Mouse (Mus musculus): Measurements from ENCODE around the gene Gemin4. TPM values are rescaled to one million over a fixed set of nuclear protein-coding genes. Genes with fewer than 3 reads are reported as not detected.

The Gemin4 gene
- polyA plus RNA-seq (2015; fragmentation: Nextera tagmentation; extraction: Ambion mirVana), result 33.1 and 36.7 TPM in 2 replicates

DNA sequence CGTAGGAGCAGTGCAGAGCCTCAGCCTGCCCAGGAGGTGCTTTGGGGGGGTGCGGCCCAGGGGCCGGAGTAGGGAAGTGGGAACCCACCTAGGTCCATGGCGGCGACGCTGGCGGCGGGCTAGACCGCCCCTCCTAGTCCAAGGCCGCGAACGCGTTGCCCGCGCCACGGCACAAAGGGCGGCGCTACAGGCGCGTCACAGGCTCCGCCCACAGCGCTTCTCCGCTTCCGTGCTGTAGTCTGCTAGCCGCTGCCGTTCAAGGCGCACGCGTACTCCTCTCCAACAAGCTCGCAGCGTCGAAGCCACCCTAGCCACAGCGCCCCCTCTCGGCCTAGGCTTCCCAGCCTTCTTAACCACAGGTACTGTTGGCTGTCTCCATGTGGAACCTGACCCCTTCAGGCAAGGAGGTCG, at the start of gene Gemin4, which contains the start of gene Dbil5:
Gemin4 (minus strand) TSS at position 275 of the 411 bp plus-strand sequence.
Dbil5 (plus strand) TSS at position 219 of the 411 bp plus-strand sequence.
- Histone ChIP-seq H3K27me3 (ENCODE audit: insufficient read depth, low read length) (no peaks in the 10 kb centered on the region), H3K4me1 (ENCODE audit: insufficient read depth, low read length) (0 out of 2 replicates have a peak, but pooled peaks cover 11% of the 10 kb centered on the region), H3K36me3 (ENCODE audit: insufficient read depth, low read length) (peaks cover 26% of the 10 kb centered on the region), H3K4me2 (replicated peaks; ENCODE audit: low read depth, low read length) (peak within 1 kb of the TSS; percentile 80), H3K4me3 (ENCODE audit: low read length) (peak within 1 kb of the TSS; percentile 80), H3K27ac (ENCODE audit: low read length) (peak within 1 kb of the TSS; percentile 92), H3K9me3 (ENCODE audit: low read length) (no peaks in the 10 kb centered on the region), H3K9ac (replicated peaks; ENCODE audit: low read length) (peak within 1 kb of the TSS; percentile 94)
- ATAC-seq (ENCODE audit: low FRiP score, low TSS enrichment), result peak; percentile 98
- 0% methylated on average over 35 of the region's 35 CpGs for WGBS

DNA sequence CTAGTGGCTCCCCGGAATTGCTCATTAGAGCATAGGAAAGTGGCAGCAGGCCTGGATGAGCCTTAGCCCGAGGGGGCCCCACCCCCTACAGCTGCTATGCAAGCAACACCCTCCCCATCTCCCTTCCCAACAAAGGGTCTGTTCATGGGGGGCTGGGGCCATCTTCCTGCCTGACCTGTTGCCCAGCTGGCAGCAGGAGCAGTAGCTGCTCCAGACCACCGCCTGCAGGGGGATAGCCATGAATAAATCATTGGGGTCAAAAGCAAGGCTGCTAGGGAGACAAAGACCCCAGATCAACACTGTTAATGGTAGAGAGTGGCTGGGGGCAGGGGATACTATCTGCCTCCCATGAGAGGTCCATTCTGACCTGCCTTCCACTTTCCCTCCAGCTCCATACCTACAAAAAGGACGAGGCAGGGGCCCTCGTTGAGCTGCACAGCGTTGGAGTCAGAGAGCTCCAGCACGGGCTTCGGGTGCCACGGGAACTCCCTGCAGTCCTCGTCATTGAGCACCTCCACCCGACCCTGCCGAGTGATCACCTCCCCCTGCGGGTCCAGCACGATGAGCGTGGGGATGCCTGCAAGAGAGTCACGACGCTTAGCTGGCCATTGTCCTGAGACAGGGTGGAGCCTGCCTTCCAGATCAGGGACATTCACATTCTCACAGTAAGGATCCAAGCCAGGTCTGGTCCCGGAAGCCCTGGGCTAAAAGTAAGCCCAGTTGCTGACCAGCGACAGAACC, 45.3 kb upstream of the Gemin4 start:
- H3K9ac ChIP-seq (replicated peaks; ENCODE audit: low read length), result no peak overlapping the region
- no peak overlapping the region for H3K4me3 ChIP-seq (ENCODE audit: low read length)
- 14% methylated on average over 19 of the region's 19 CpGs for WGBS
- H3K4me1 ChIP-seq (ENCODE audit: insufficient read depth, low read length), result peaks cover 9% of the 10 kb centered on the region
- H3K27me3 ChIP-seq (ENCODE audit: insufficient read depth, low read length), result no peaks in the 10 kb centered on the region
- ATAC-seq (ENCODE audit: low FRiP score, low TSS enrichment), result no peak
- H3K36me3 ChIP-seq (ENCODE audit: insufficient read depth, low read length), result peaks cover 7% of the 10 kb centered on the region
- H3K4me2 ChIP-seq (replicated peaks; ENCODE audit: low read depth, low read length), result no peak overlapping the region
- no peak overlapping the region for H3K27ac ChIP-seq (ENCODE audit: low read length)
- no peaks in the 10 kb centered on the region for H3K9me3 ChIP-seq (ENCODE audit: low read length)

DNA sequence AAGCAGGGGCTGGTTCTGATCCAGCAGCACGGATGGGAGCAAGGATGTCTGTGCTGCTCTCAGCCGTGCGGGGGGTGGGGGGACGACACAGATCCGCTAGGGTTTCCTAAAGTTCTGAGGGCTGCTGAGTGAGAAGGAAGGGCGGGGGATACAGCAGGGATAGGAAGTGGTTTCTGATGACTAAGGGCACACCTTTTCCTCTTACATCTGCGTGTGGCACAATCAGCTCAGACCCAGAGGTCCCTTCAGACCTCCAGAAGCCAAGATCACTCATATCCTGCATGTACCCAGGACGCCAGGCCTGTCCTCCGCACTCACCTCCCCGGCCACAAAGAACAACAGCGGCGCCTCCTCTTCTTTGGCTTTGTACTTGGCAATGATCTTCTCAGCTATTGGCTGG, 43.8 kb upstream of the Gemin4 start:
- WGBS, result 83% methylated on average over 12 of the region's 12 CpGs
- Histone ChIP-seq H3K9me3 (ENCODE audit: low read length) (no peaks in the 10 kb centered on the region), H3K4me3 (ENCODE audit: low read length) (no peak overlapping the region), H3K27me3 (ENCODE audit: insufficient read depth, low read length) (no peaks in the 10 kb centered on the region), H3K36me3 (ENCODE audit: insufficient read depth, low read length) (peaks cover 7% of the 10 kb centered on the region), H3K9ac (replicated peaks; ENCODE audit: low read length) (no peak overlapping the region), H3K27ac (ENCODE audit: low read length) (no peak overlapping the region), H3K4me1 (ENCODE audit: insufficient read depth, low read length) (peaks cover 13% of the 10 kb centered on the region), H3K4me2 (replicated peaks; ENCODE audit: low read depth, low read length) (no peak overlapping the region)
- ATAC-seq (ENCODE audit: low FRiP score, low TSS enrichment), result no peak

DNA sequence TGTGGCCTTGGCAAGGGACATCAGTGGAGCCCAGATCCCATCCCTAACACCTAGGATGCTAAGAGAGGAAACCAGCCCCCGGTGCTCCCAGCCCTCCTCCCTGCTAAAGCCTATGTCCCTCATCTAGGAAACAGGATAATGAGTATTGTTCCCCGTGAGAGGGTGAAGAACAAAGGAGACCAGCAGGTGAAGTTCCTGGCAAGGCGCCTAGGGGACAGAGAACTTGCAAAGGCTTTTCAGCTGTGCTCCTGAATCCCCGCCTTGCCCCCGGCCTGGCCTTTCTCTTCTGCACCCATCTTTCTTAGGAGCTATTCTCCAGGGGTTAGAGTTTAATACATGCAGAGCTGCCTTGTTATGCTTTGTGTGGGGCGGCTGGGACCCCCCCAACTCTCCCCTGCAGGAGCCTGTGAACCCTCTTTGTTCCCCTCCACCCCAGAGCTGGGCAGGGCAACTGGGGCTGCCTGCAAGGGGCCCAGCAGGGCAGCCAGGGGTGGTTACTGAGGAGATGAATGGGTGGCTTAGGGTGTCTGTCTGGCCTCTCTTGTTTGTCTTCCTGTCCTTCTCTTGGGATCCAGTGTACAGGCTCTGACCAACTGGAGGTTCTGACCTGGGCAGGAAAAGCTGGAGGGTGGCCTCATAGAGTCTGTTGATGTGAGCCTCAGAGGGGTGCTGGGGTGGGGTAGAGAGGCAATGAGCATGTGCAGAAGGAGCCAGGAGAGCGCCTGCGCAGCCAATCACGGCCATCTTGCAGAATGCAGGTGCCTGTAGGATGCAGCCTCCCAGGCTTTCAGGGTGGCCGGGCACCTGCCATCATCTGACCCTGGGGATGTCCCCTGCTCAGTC, 43.0 kb upstream of the Gemin4 start:
- Histone ChIP-seq H3K9ac (replicated peaks; ENCODE audit: low read length) (no peak overlapping the region), H3K4me2 (replicated peaks; ENCODE audit: low read depth, low read length) (no peak overlapping the region), H3K9me3 (ENCODE audit: low read length) (no peaks in the 10 kb centered on the region), H3K27ac (ENCODE audit: low read length) (no peak overlapping the region), H3K36me3 (ENCODE audit: insufficient read depth, low read length) (peaks cover 7% of the 10 kb centered on the region), H3K4me1 (ENCODE audit: insufficient read depth, low read length) (peaks cover 21% of the 10 kb centered on the region), H3K4me3 (ENCODE audit: low read length) (no peak overlapping the region), H3K27me3 (ENCODE audit: insufficient read depth, low read length) (no peaks in the 10 kb centered on the region)
- ATAC-seq (ENCODE audit: low FRiP score, low TSS enrichment), result no peak
- WGBS, result 78% methylated on average over 10 of the region's 10 CpGs

DNA sequence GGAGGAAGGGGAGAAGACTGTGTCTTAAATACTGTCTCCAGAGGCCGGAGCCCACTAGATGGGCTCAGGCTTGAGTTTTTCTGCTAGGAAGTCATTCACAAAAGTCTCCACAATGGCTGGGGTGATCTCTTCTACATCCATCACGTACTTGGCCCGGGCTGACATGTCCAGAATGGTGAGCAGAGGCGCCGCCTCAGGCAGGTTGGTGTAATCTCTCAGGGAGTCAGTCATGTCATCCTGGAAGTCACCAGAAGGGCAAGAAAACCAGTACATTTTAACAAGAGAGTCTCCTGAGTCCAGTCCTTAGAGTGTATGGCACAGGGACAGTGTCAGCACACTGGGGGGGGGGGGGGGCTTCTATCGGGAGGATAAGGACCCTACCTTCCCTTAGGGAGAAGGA, 41.0 kb upstream of the Gemin4 start:
- H3K9me3 ChIP-seq (ENCODE audit: low read length), result no peaks in the 10 kb centered on the region
- WGBS, result 83% methylated on average over 5 of the region's 6 CpGs
- peaks cover 7% of the 10 kb centered on the region for H3K36me3 ChIP-seq (ENCODE audit: insufficient read depth, low read length)
- H3K9ac ChIP-seq (replicated peaks; ENCODE audit: low read length), result no peak overlapping the region
- no peak overlapping the region for H3K4me2 ChIP-seq (replicated peaks; ENCODE audit: low read depth, low read length)
- H3K27ac ChIP-seq (ENCODE audit: low read length), result no peak overlapping the region
- H3K27me3 ChIP-seq (ENCODE audit: insufficient read depth, low read length), result no peaks in the 10 kb centered on the region
- no peak overlapping the region for H3K4me3 ChIP-seq (ENCODE audit: low read length)
- H3K4me1 ChIP-seq (ENCODE audit: insufficient read depth, low read length), result peaks cover 23% of the 10 kb centered on the region
- no peak for ATAC-seq (ENCODE audit: low FRiP score, low TSS enrichment)

DNA sequence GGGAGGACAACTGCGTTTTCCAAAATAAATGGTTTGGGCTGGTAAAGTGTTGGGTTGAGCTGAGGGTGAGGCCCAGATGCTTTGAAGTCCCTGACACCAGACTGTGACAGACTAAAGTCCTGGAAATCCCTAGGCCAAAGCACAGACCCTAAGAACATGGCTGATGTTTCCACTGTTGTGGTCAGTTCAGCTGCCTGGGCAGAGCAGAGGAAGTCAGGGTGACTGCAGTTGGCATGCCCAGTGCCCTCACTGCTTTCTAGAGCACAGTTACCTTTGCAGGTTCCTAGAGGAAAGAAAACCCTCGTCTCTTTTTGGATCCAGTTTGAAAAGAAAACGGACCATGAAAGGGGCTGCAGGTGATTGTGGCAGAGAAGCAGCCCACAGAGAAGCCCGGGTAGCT, 39.9 kb upstream of the Gemin4 start:
- no peak overlapping the region for H3K9ac ChIP-seq (replicated peaks; ENCODE audit: low read length)
- WGBS, result 58% methylated on average over 4 of the region's 4 CpGs
- peaks cover 16% of the 10 kb centered on the region; the same call in 1 of the 2 replicates for H3K4me1 ChIP-seq (ENCODE audit: insufficient read depth, low read length)

DNA sequence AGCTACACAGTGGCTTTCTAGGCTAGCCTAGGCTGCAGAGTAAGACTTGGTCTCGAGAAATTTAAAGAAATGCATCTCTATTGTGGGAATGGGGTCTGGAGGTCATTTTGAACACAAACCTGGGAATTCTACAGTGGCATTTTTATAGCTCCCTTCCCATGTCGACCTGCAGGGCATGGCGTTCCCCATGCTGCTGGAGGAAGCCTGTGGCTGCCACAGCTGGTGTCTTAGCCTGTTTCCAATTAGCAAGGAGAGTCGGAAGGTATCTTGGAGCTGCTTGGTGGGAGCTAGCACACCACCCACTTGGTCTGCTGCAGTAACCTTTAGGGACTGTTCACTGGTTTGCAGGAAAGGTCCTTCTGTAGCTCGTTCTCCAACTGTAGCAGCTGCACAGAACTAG, 38.7 kb upstream of the Gemin4 start:
- H3K27ac ChIP-seq (ENCODE audit: low read length), result no peak overlapping the region
- H3K4me3 ChIP-seq (ENCODE audit: low read length), result no peak overlapping the region
- no peak overlapping the region for H3K9ac ChIP-seq (replicated peaks; ENCODE audit: low read length)
- no peaks in the 10 kb centered on the region for H3K27me3 ChIP-seq (ENCODE audit: insufficient read depth, low read length)
- peaks cover 9% of the 10 kb centered on the region for H3K36me3 ChIP-seq (ENCODE audit: insufficient read depth, low read length)
- H3K9me3 ChIP-seq (ENCODE audit: low read length), result no peaks in the 10 kb centered on the region
- H3K4me1 ChIP-seq (ENCODE audit: insufficient read depth, low read length), result peaks cover 14% of the 10 kb centered on the region; the same call in 1 of the 2 replicates
- no peak overlapping the region for H3K4me2 ChIP-seq (replicated peaks; ENCODE audit: low read depth, low read length)
- ATAC-seq (ENCODE audit: low FRiP score, low TSS enrichment), result no peak
- 21% methylated on average over 5 of the region's 5 CpGs for WGBS

More for the DNA sequence above, 39.9 kb upstream of the Gemin4 start:
- Histone ChIP-seq H3K4me2 (replicated peaks; ENCODE audit: low read depth, low read length) (no peak overlapping the region), H3K4me3 (ENCODE audit: low read length) (no peak overlapping the region), H3K27me3 (ENCODE audit: insufficient read depth, low read length) (no peaks in the 10 kb centered on the region), H3K36me3 (ENCODE audit: insufficient read depth, low read length) (peaks cover 7% of the 10 kb centered on the region), H3K27ac (ENCODE audit: low read length) (no peak overlapping the region), H3K9me3 (ENCODE audit: low read length) (no peaks in the 10 kb centered on the region)
- ATAC-seq (ENCODE audit: low FRiP score, low TSS enrichment), result no peak

DNA sequence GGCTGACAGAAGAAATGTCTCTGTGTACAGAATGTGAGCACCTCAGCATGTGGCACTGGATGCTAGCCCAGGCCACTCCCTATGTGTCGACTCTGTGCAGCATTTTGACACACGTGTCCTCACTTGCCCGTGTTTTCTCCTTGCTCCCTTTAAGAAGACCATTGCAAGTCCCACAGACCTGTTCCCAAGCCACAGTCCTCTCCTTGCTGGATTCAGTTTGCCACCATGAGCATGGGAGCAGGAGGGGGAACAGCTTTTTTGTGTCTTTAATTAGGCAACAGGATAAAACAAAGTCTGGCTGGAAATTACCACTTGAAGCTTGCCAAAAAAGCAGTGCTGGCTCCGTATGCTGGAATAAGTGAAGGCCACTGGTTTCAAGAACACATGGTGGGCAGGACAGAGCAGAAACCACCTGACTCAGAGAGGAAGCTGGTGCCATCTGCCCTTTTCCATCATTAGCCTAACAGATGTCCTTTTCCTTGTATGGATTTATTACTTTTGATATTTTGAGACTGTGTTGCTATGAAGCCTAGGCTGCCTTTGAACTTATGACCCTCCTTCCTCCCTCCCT, 38.1 kb upstream of the Gemin4 start:
- Histone ChIP-seq H3K9ac (replicated peaks; ENCODE audit: low read length) (no peak overlapping the region; the same call in 1 of the 2 replicates), H3K4me1 (ENCODE audit: insufficient read depth, low read length) (peaks cover 14% of the 10 kb centered on the region; the same call in 1 of the 2 replicates), H3K4me3 (ENCODE audit: low read length) (no peak overlapping the region), H3K27me3 (ENCODE audit: insufficient read depth, low read length) (no peaks in the 10 kb centered on the region), H3K36me3 (ENCODE audit: insufficient read depth, low read length) (peaks cover 15% of the 10 kb centered on the region), H3K27ac (ENCODE audit: low read length) (no peak overlapping the region), H3K9me3 (ENCODE audit: low read length) (no peaks in the 10 kb centered on the region), H3K4me2 (replicated peaks; ENCODE audit: low read depth, low read length) (no peak overlapping the region)
- WGBS, result 65% methylated on average over 4 of the region's 4 CpGs
- no peak for ATAC-seq (ENCODE audit: low FRiP score, low TSS enrichment)

DNA sequence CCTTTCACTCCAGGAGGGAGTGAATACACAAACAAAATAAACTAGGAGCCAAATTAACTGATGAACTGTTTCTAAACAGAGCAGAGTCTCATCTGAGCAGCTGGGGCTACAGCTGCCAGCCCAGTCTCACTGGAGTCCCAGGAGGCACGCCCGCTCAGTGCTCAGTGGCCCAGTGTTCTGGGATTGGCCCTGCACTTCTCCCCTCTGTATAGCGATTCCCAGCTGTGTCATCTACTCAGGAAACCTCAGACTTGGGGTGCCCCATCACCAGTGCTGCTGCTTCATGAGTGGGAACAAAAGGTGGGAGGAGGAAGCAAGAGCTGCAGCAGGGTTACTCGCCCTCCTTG, 36.4 kb upstream of the Gemin4 start:
- peaks cover 29% of the 10 kb centered on the region for H3K36me3 ChIP-seq (ENCODE audit: insufficient read depth, low read length)
- H3K4me1 ChIP-seq (ENCODE audit: insufficient read depth, low read length), result peaks cover 14% of the 10 kb centered on the region; the same call in 1 of the 2 replicates
- WGBS, result 76% methylated on average over 4 of the region's 4 CpGs
- ATAC-seq (ENCODE audit: low FRiP score, low TSS enrichment), result 0 out of 2 replicates have a peak, but pooled peaks have one; percentile 33
- H3K9me3 ChIP-seq (ENCODE audit: low read length), result no peaks in the 10 kb centered on the region
- H3K4me3 ChIP-seq (ENCODE audit: low read length), result no peak overlapping the region
- H3K4me2 ChIP-seq (replicated peaks; ENCODE audit: low read depth, low read length), result no peak overlapping the region
- no peaks in the 10 kb centered on the region for H3K27me3 ChIP-seq (ENCODE audit: insufficient read depth, low read length)
- H3K27ac ChIP-seq (ENCODE audit: low read length), result no peak overlapping the region
- H3K9ac ChIP-seq (replicated peaks; ENCODE audit: low read length), result no peak overlapping the region

All from kidney, embryonic 16.5 days (tissue).